Mouse (Mus musculus): ENCODE measurements around the gene Bad. TPM values are rescaled to one million over a fixed set of nuclear protein-coding genes. Genes with fewer than 3 reads are reported as not detected.

Gene Bad
- total RNA-seq, 2 experiments from 2014 or later, result 37.8 to 44.4 TPM

DNA sequence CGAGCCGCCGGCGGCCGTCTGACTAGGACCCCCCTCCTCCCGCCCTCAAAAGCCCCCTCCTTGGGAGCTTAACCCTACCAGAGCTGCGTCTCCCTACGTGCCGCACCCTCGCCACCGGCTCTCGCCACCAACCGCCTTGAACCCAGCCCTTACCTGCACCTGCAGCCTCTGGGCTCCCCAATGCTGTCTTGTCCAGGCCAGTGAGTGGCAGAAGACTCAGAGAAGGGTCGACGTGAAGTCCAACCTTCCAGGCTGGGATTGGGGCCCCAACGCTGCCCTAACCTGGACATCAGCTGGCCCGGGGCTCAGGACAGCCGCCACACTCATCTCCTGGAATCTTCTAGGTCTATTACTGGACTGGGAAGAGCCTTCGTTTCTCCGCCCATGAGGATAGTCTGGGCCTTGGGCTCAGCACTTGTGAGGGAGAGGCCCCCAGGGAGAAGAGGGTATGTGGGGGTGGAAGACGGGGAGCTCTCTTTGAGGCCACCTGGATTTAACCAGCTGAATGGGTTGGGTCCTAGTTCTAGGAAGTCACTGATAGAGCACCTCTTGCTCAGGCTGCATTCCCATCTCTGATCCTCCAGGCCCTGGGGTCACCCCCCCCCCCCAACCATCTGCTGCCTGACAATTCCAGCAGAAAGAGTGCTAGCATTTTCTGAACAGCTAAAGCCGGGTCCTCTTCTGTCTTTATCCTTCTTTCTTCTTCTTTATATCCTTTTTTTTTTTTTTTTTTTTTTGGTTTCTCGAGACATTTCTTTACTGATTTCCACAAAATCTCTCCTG is 7.3 kb upstream of the Bad start, which contains the start of gene Kcnk4:
Kcnk4 (minus strand) TSS at position 321 of the 783 bp plus-strand sequence.
- DNase-seq (ENCODE audit: low spot score in 2 of 2), result no peak

- no peak for DNase-seq (ENCODE audit: low spot score in 2 of 2)
These were observed 5.4 kb upstream of the Bad start for GRCm38 (mm10) chr19:6936299-6936698.

- DNase-seq (ENCODE audit: low spot score in 2 of 2), result no peak
These were observed 3.9 kb upstream of the Bad start for GRCm38 (mm10) chr19:6937541-6938465.

- no peak for DNase-seq (ENCODE audit: low spot score in 2 of 2)
These were observed 2.3 kb upstream of the Bad start for GRCm38 (mm10) chr19:6939106-6940002.

DNA sequence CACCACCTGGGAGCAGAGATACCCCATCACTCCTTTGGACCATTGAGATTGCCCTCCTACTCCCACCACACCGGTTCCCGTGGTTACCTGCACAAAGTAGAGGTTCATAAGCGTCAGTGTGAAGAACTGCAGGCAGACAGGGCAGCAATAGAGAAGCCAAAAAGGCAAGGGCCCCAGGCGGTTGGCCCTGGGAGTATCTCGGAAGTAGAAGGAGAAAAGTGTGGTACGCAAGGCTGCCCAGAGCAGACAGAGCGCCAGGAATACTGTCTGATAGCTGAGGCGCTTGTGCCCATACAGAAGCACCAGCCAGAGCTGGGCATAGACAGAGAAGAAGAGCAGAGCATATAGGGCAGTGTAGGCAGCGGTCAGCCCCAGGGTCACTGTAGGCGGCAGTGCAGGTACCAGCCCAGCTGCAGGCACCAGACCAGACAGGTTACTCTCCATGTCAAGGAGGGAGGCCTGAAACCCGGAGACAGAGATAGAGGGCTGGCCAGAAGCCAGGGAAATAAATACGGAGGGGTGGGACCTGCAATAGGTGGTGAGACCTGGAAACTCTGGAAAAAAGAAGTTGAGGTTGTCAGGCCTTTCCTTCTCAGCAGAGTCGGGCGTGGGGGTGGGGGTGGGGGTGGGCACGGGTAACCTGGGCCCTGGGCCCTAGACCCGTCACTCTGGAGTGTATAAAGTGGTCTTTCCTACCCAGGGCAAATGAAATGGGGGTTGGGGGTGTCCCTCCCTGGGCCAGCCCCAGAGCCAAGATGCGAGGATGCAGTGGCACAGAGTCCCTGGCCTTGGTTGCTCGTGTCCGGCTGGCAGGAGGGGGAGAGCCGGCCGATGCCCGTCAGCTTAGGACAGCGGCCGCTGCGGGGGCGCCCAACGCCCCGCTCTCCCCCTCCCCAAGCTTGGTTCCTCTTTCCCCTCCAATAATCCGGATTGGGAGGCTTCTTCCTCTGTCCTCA is 987 bp upstream of the Bad start:
- no peak for DNase-seq (ENCODE audit: low spot score in 2 of 2)

DNA sequence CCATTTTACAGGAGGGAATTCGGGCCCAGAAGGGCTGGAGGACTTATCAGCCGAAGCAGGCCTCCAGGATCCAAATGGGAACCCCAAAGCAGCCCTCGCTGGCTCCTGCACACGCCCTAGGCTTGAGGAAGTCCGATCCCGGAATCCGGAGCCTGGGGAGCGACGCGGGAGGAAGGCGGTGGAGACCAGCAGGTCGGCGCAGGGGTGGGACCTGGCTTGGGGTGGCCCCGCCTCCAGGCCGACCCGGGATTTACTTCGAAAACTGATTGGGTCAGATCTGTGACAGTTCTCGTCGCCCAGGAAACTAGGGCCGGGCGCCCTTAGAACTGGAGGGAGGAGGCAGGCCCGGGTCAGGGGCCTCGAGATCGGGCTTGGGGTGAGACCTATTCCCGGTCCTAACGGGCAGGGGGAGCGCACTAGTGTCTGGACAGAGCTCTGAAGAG is 609 bp downstream of the Bad start, which contains the start of gene Gpr137:
Gpr137 (minus strand) TSS at position 232 of the 443 bp plus-strand sequence.
- peak; percentile 90 to 96 for DNase-seq (ENCODE audit: low spot score in 2 of 2)

DNA sequence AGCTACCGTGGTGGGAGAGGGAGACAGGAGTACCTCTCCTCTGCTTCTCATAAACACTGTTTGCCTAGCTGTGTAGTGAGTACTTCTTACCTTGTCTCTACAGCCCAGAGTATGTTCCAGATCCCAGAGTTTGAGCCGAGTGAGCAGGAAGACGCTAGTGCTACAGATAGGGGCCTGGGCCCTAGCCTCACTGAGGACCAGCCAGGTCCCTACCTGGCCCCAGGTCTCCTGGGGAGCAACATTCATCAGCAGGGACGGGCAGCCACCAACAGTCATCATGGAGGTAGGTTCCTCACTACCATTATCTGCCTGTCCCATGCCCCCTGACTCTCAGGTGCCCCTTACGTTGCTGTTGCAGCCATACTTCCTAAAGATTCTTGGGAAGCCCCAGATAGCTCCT is 1.1 kb downstream of the Bad start:
- no peak for DNase-seq (ENCODE audit: low spot score in 2 of 2)

- DNase-seq (ENCODE audit: low spot score in 2 of 2), result no peak
These were observed 2.0 kb downstream of the Bad start for GRCm38 (mm10) chr19:6943709-6944108.

DNA sequence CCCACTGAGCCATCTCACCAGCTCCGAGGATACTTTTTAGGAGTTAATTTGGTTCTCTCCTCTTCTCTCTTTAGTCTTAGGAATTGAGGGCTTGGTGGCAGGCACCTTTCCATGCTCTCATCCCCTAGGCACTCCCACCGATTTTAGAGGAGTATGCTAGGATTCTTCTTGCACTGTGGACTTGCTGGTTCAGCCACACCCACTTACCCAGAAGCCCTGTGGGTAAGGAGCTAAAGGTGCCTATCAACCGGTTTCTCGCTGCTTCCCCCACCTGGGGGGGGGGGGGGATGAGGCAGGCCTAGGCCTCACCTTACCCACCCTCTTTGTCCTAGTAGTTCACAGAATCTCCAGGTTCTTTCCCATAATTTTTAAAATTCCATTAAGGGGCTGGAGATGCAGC is 6.1 kb downstream of the Bad start:
- no peak for DNase-seq (ENCODE audit: low spot score in 2 of 2)

- DNase-seq (ENCODE audit: low spot score in 2 of 2), result no peak
These were observed 6.5 kb downstream of the Bad start for GRCm38 (mm10) chr19:6948186-6948585.

GRCm38 (mm10) chr19:6949532-6949931 is 7.9 kb downstream of the Bad start:
- DNase-seq (ENCODE audit: low spot score in 2 of 2), result no peak

DNA sequence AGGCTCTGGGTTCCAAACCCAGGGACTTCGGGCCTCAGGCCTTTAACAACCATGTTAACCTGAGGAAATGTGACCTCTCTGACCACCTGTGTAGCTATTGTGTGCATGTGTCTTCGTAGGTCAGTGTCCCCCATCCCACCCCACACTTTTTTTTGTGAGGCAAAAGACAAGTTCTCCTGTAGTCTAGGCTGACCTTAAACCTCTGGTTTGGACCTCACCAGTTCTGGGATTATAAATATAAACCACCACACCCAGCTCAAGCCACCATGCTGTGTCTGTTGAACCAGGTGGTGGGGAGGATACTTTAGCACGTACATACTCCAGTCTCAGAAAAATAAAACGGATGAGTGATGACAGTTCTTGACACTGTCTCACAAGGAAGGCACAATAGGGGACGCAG is 8.3 kb downstream of the Bad start:
- DNase-seq (ENCODE audit: low spot score in 2 of 2), result no peak

DNA sequence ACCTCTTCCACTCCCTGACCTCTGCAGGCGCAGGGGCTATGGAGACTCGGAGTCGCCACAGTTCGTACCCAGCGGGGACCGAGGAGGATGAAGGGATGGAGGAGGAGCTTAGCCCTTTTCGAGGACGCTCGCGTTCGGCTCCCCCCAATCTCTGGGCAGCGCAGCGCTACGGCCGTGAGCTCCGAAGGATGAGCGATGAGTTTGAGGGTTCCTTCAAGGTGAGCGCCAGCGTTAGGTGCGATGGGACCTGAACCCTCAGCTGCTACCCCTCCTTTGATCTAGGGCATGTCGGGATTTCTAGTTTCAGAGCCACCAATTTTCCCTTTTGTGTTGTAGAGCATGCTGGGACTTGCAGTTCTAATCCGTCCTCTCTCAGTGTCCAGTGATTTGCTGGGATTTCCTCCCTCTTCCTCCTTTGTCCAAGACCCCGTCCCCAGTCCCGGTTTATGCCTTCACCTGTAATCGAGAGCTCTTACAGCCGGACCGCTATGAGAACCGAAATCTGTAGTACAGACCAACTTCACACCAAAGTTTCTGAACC is 9.0 kb downstream of the Bad start:
- DNase-seq (ENCODE audit: low spot score in 2 of 2), result peak; percentile 61 to 78

GRCm38 (mm10) chr19:6951381-6951968 is 9.8 kb downstream of the Bad start:
- peak; percentile 94 to 96 for DNase-seq (ENCODE audit: low spot score in 2 of 2)

DNA sequence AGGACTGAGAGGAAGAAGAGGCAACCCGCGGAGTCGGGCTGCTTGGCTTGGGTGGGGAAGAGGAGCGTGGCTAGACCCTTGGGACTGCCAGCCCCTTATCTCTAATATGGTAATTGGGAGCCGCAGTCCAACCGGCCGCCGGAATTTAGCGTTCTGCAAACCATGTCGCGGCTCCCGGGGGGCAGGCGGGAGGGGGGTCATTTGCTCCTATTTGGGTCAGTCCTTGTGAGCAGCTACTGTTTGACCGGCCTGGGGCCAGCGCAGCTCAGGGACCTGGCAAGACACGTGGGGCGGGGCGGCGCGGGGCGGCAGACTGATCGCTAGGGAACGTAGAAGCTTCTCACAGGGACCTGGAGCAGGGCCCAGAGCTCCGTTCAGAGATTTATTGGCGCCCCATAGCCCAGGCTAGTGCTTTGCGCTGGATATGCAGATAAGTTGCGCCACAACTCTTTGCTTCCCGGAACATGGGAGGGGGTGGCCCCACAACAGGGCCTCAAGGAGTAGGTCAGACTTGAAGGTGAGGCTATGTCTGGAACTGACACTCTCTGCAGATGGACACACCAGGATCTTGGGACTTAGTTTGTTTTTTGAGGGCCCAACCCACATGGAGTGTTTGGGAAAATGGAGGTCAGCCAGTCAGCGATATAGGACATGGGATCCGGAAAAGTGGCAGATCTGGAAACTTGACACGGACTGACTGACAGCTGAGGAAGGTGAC is 10.5 kb downstream of the Bad start:
- peak; percentile 62 to 75 for DNase-seq (ENCODE audit: low spot score in 2 of 2)

DNA sequence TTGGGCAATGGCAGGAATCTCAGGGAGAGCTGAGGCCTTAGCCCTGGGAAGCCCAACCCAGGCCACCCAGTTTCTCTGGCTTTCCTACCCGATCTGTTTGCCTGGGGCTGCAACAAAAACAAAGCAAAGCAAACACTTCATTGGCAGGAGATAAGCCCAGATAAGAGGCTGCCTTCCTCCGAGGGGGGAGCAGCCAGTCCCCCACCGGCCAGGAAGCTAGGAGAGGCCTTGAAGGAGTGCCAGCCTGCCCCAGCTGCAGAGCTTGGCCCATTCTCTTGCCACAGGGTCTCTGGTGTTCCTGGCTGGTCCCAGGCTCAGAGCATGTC is 11.0 kb downstream of the Bad start:
- no peak for DNase-seq (ENCODE audit: low spot score in 2 of 2)

DNA sequence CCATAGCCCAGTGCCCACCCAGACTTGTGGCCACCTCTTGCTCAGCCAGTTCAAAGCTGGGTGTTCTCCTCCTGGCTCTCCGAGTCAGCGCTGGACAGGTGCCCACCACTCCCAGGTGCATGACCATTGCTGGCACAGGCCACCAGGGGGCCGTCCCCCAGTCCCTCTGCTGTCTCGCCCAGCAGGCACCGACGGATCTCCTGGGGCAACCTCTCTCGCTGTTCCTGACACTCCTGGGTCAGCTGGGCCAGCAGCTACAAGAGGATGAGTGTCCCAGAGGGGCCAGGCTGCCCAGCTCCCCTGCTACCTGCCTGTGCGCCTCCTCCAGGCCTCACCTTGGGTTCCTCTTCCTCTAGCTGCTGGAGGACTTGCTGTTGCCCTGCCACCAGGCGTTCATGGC is 12.4 kb downstream of the Bad start:
- no peak for DNase-seq (ENCODE audit: low spot score in 2 of 2)

DNA sequence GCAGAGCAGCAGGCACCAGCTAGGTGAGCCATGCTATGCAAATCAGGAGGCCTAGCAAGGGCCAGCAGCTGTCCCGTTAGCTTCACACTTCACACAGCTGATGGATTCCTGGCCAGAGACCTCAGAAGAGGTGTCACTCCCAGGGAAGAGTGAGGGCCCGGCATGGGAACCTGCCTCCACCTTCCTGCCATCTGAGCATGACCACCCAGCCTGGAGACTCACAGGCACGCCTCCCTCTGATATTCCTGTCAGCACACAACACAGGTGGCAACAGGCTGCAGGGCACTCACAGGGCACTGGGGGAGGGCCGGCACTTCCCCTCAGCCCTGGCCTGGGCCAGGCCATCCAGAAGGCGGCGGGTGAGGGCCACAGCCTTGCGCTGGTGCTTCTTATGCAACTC is 13.8 kb downstream of the Bad start:
- no peak for DNase-seq (ENCODE audit: low spot score in 2 of 2)

DNA sequence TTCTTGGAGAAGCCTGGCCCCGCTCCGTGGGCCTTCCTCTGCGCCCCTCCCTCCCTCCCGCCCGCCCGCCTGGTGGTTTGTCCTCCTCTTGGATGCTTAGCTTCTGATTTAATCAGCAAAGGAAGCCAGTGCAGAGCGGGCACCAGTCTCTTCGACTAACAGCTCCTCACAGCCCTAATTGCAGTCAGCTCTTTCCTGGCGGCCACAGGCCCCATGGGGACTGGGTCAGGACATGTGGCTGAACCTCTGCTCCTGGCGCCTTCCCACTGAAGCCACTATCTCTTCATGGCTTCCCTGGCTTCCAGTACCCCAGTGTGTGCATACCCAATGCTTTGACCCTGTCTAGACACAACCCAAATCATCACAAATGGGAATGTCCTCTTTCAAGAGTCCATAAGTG is 14.8 kb downstream of the Bad start:
- no peak for DNase-seq (ENCODE audit: low spot score in 2 of 2)
